Mouse (Mus musculus) retina, adult 2 months (tissue): ENCODE data around the gene Nt5e.

Experiments used
- DNase-seq: peaks from one replicate; pipeline ENCODE4 v3.0.0-alpha.2; 2012; ENCODE audit warnings: low read depth, low spot score

The Nt5e gene

DNA sequence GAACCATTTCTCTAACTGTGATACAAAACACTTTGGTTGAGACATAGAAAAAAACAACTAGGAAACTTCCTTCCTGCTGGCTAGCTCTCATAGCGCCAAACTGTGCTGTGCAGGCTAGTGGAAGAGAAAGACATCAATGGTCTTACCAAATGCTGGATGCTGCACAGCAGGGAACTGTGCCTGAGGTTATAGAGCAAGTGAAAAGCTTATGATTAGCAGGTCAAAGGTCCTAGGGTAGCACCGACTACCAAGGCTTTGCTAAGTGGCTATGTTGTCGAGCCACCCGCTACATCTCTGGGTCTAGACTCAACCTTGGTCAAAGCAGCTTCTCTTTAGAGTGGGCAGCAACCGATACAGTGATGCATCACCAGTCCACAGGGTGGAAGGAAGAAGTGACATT, 61.8 kb downstream of the Nt5e start:
- DNase-seq: no peak

- DNase-seq: no peak
Measured at GRCm38 (mm10) chr9:88394852-88395251, 67.9 kb downstream of the Nt5e start.

- no peak for DNase-seq
Measured at GRCm38 (mm10) chr9:88398461-88398860, 71.5 kb downstream of the Nt5e start.

DNA sequence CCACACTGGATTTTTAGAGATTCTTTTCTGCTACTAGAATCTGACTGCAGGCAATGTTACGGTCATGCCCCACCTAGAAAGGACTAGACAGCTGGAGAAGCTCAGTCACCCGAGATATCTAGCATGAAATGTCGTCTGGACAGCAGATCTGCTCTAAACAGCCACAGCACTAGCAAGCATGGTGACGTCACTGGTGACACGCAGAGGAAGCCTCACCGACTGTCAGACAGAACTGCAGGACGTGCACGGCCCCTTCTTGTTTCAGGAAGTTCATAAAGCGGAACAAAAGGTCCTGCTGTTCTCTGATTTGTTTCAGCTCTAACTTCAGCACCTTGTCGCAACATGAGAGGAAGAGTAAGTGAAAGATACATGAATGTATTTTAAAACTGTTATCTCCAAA, 77.1 kb downstream of the Nt5e start:
- DNase-seq: no peak

DNA sequence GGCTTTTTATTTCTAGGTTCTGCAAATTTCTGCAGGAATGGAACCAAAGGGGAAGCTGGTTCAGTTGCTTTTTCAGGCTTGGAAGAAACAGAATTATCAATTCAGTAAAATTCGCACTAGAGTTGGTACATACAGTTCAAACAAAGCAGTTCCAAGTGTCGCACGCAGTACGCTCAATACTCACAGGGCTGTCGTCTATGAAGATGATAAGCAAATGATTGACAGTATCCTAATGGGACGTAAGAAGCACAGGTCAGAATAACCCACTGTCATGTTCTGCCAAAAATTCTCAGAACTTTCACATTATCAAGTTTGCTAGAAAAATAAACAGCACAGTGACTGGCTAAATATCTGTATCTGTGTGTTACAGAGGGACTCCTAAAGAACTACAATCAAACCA, 77.5 kb downstream of the Nt5e start:
- DNase-seq: no peak

DNA sequence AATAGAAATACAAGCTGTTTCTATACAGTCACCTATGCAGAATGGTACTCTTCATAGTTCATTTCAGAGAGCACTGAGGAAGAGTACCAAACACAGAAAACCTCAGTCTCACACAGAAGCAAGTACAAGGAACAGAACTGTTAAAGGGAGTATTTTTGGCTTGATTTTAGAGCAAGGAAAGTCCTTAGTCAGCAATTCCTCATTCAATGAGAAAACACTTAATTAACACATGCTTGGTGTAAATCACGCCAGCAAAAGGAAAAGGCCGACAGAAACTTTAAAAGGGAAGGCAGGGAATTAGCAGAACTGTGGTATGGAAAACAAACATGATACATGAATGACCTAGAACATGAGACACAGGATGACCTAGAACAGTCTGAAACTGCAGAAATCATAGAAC, 83.0 kb downstream of the Nt5e start:
- DNase-seq: no peak

DNA sequence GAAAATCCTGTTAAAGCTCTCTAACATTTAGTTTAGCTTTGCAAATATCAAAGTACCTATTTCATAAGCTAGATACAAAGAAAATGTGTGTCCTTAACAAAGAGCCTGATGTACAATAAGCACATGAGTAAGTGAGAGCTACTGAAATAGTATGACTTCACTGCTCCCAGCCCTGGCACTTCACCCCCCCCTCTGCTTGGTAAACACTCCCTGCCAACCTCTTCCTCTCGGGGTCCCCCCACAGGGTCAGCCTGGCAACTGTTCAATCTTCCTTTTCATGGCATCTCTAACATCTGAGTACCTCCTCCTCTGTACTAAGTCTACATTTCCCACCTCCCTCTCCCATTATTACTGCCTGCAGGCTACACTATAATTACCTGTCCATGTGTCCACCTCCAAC, 89.8 kb downstream of the Nt5e start:
- no peak for DNase-seq
